Mouse (Mus musculus): ENCODE results near the gene Brd3.

GRCm38 (mm10) chr2:27496391-27497028 lies 11.0 kb downstream of the Brd3 start:
- TF ChIP-seq POLR2A (IDR thresholded peaks at IDR 0.05; ENCODE audit: borderline replicate concordance, extremely low read depth, insufficient read depth, insufficient read length, poor library complexity, severe bottlenecking) (no peak), CTCF (IDR thresholded peaks at IDR 0.05; ENCODE audit: borderline replicate concordance, extremely low read depth, insufficient read depth, insufficient read length) (no peak)

Data from brain, embryonic 14.5 days (tissue).